Mouse (Mus musculus) ES-CJ7 (cell line): ENCODE results near the gene Fastk.
A peak's percentile ranks its signal among the peaks of the same experiment; 100 is the strongest.
"Not testable (repeated sequence)": the region's sequence is repeated elsewhere in the genome, so short reads cannot be mapped to it uniquely, and the experiment has no call there.

Experiments used
- DNase-seq: peaks from one replicate; pipeline ENCODE4 v3.0.0; 2011; ENCODE audit warnings: low read depth, low spot score

Gene Fastk

DNA sequence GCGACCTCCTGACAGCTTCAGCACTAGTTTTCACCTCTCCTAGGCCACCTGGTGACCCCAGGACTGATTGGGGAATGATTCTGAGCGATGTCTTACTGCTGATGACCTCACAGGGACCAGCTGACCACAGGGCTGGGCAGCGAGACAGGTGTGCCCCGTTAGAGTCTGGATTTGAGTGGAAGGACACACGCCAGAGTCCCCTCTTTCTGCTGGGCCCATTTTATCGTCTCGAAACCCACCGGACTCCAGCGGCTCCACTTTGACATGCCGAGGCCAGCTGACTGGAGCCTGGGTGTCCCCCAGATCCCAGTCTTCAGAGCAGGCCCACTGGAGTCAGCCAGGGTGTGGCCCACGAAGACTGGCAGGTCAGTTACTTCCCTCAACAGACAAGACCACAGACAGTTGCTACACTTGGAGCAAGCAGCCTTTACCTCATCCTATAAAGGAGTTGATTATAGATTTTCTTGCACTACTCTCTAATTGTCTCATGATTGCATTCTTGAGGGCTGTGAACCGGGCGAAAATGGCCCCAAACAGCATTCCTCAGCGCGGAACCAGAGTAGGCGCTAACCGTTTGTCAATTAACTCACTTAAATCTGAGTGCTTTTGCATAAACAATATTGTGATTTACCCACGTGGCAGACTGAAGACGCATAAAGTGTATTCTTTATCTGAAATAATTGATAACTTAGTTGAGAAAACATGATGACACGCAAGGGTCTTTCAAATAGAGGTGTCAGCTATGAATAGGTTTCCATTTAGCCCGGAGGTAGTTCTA, 20.9 kb downstream of the Fastk start:
- DNase-seq = no peak

DNA sequence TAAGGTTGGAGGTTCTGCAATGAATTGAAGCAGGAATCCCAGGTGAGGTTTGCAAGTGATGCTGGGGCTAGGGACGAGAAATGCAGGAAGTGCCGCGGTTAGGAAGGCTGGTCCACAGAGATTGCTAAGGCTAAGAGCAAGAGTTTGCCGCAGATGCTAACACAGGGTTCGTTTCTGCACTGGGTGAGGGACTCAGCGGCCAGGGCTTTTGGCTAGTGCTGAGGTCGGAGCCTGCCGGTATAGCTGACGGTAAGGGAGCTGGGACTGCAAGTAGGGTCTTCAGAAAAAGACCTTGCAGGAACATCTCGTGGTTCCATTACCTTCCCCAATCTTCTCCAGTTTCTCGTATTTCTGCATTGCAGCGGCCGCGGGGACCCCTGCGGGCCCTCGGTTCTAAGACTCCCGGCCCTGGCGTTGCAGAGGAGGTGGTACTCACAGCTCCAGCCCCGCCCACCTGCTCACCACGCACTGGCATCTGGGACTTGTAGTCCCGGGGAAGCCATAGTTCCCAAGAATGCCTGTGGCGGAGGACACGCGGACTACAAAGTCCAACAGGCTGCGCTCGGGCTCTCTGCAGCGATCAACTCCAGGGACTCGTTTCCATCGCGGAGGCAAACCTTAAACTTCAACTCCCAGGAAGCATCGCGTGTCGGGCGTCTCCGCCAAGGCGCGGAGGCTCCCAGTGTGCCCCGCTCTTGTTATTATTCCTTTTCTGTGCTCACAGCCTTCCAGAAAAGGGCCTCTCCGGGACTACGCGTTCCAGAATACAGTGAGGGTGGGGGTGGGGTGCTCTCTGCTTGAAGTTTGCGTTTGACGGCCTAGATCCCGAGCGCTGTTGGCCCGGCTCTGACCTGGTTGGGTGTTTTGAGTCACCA, 21.7 kb downstream of the Fastk start, which contains the start of the genes Cdk5 and Slc4a2:
Gene Cdk5, minus strand, starts transcription at position 402 of the 875 bp plus-strand sequence.
Gene Slc4a2, plus strand, starts transcription at position 709 of the 875 bp plus-strand sequence.
- peak; percentile 100 for DNase-seq

- DNase-seq = no peak
These were observed 24.7 kb downstream of the Fastk start for GRCm38 (mm10) chr5:24420381-24420780.

GRCm38 (mm10) chr5:24417587-24417986, 27.5 kb downstream of the Fastk start:
- DNase-seq = no peak

- DNase-seq = peak; percentile 87
These were observed 28.8 kb downstream of the Fastk start for GRCm38 (mm10) chr5:24416222-24416736.

DNA sequence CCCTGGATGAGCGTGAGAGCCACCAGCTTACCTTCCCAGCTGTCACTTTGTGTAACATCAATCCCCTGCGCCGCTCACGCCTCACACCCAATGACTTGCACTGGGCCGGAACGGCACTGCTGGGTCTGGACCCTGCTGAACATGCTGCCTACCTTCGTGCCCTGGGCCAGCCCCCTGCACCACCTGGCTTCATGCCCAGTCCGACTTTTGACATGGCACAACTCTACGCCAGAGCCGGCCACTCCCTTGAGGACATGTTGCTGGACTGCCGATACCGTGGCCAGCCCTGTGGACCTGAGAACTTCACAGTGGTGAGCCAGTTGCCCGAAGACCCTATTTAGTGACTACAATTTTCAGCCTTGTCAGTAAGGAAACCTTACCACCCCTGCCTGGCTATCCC, 31.1 kb downstream of the Fastk start:
- no peak for DNase-seq

GRCm38 (mm10) chr5:24413042-24413693, 31.9 kb downstream of the Fastk start, which contains the start of gene Asic3:
TSS of gene Asic3 (plus strand) at chr5:24413392.
- DNase-seq = no peak

- no peak for DNase-seq
These were observed 33.0 kb downstream of the Fastk start for GRCm38 (mm10) chr5:24412063-24412462.

DNA sequence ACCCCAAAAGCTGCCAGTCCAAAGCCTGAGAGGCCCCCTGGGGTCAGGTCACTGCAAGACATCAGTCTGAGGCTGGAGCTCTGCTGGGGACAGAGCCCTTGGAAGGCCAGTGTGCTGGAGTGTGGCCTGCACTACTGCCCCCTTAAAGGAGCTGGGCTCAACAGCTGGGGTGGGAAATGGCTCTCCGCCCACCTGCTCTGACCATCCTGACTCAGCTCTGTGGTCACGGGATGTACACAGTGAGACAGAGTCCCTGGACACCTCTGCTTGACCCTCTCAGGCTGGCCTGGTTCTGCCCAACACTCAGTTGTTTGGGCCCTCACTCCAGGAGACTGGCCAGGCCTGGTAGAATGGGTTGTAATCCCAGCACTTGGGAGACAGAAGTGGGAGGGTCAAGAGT, 35.6 kb downstream of the Fastk start:
- DNase-seq = no peak

DNA sequence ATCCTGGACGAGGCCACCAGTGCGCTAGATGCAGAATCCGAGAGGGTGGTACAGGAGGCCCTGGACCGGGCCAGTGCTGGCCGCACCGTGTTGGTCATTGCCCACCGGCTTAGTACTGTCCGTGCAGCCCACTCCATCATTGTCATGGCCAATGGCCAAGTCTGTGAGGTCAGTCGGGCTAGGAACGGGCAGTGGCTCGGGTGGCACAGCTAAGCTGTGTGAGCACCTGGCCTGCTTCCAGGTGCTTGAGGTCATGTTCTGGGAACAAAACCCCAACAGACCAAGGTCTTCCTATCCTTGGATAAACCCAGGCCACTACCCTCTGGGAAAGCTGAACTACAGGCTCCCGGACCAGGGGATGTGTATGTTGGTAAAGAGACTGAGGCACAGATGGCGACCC, 36.4 kb downstream of the Fastk start:
- no peak for DNase-seq

DNA sequence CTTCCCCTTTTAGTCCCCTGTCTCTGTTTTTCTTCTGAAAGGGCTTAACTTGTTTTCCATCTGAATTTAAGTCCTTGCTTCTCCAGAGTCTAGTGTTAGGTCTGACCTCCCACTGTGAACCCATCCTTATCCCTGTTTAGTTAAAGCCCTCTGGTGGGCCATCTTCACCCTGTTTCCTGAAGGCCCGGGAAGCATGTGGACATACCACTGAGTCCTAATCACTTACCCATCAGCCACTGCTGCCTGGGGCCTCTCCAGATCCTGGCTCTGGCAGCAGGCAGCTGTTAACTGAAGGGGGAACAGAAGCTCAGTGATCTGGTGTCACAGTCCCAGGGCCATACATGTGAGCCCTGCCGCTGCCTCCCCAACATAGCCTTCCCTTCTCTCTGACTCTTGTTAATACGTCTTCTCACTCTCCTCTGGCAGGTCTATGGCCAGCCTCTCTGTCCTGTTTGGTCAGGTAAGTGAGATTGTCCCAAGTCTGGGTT, 39.7 kb downstream of the Fastk start:
- no peak for DNase-seq

DNA sequence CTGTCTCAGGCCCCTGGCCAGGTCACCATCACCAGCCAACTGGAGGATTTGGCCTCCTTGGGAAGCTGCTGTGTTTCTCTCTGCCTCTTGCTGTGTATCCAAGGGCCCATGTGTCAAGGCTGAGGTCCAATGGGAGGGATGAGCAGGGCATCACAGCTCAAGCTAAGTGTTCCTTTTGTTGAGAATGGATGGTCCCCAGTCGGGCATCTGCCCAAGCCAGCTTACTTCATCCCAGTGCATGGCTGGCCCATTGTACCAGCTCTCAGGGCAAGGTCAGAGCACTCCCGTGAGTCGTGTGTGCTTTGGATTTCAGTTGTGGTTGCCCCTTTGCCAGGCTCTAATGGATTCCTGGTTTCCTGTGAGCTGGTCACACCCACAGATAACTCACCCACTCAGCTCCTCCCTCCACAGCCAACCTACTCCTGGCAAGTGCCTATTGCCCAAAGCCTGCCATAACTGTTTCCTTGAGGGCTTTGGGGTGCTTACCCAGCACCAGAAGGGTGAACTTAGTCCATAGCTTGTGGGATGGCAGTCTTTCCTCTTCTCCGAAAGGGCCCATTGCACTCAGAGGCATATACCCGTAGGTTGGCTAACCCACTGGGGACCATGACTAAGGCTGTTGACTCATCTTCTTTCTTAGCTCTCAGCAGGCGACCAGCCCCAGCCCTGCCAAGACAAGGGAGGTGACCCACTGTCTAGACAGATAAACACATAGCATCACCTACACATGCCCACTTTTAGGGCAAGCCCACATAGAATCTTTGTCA, 40.3 kb downstream of the Fastk start:
- DNase-seq = no peak

DNA sequence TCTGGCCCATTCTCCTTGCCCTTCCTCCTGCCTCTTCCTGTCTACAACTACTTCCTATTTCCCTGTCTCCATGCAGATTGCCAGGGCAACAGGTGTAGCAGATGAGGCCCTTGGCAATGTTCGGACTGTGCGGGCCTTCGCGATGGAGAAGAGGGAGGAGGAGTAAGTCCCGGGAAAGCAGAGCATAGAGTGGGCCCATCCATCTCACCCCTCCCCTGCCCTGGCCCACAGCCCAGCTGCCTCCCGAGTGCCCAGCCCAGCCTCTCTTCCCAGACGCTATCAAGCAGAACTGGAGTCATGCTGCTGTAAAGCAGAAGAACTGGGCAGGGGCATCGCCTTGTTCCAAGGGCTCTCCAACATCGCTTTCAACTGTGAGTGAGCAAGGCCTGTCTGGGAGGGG, 43.1 kb downstream of the Fastk start:
- no peak for DNase-seq

GRCm38 (mm10) chr5:24400911-24401605, 44.0 kb downstream of the Fastk start:
- DNase-seq = no peak

DNA sequence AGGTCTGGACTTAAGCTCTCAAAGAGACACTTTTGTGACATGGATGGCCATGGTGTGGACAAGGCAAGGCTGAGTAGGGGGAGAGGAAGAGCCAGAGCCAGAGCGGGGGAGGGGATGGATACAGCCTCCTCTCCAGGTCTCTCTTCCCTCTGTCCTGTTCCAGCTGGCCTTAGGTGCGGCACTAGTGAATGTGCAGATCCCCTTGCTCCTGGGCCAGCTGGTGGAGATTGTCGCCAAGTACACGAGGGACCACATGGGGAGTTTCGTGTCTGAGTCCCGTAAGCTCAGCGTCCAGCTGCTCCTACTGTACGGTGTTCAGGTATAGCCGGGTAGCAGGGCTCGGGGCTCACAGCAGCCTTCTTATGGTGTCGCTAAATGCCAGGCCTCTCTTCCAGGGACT, 44.7 kb downstream of the Fastk start:
- no peak for DNase-seq

GRCm38 (mm10) chr5:24399686-24400085, 45.4 kb downstream of the Fastk start:
- DNase-seq = no peak

DNA sequence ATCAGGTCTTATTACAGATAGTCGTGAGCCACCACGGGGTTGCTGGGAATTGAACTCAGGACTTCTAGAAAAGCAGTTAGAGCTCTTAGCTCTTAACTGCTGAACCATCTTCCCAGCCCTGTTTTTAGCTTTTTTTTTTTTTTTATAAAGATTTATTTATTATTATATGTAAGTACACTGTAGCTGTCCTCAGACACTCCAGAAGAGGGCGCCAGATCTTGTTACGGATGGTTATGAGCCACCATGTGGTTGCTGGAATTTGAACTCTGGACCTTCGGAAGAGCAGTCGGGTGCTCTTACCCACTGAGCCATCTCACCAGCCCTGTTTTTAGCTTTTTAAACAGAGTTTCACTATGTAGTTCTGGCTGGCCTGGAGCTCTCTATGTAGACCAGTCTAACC, 48.8 kb downstream of the Fastk start:
- not testable (repeated sequence) for DNase-seq

GRCm38 (mm10) chr5:24394165-24394894, 50.8 kb downstream of the Fastk start:
- peak; percentile 99 for DNase-seq

DNA sequence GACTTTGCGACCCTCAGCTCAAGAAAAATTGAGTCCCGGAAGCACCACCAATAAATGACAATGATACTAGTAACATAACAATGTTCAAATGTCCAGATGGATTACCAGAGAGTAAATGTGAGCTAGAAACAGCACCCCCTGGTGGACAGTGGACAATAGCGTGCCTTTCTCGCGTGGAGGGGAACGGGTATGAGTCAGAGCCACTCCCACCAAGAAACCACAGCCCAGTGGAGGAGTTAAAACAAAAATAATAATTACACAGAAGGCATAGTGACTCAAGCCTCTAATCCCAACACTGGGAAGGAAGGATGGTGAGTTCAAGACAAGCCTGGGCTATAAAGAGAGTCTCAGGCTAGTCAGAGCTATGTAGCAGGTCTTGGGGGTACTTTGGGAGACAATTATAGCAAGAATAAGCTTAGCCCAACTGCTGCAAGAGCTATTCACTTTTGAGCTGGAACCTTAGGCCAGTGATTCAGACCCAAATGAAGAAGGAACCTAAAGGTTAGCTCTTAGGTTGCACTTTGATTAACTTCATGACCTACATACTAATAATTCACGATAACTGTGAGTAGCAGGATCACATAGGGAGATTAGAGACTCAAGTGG, 51.6 kb downstream of the Fastk start, which contains the start of gene Abcb8:
Gene Abcb8, plus strand, starts transcription at position 272 of the 606 bp plus-strand sequence.
- peak; percentile 86 for DNase-seq
